Mouse (Mus musculus) midbrain, embryonic 12.5 days (tissue): ENCODE results near the gene Trmt2a. TPM values are rescaled to one million over a fixed set of nuclear protein-coding genes. Genes with fewer than 3 reads are reported as not detected.
A peak's percentile ranks its signal among the peaks of the same experiment; 100 is the strongest.

ENCODE experiments used
- ATAC-seq: fragments of 200-750 bp; cut with Nextera tagmentation; 2 replicates; pipeline ENCODE4 v1.8.0; 2017; ENCODE audit warnings: low read depth, moderate TSS enrichment, moderate library complexity; ENCODE audit not compliant: low FRiP score
- H3K27ac ChIP-seq: fragments of 300-500 bp; sonication (generic); replicated peaks from 2 replicates; pipeline ENCODE4 v1.5.1; 2016; ENCODE audit warnings: mild to moderate bottlenecking
- H3K27me3 ChIP-seq: fragments of 300-500 bp; sonication (generic); 2 replicates; pipeline ENCODE4 v1.6.1; 2016; ENCODE audit warnings: mild to moderate bottlenecking
- H3K36me3 ChIP-seq: fragments of 300-500 bp; sonication (generic); 2 replicates; pipeline ENCODE4 v1.6.1; 2016
- H3K4me1 ChIP-seq: fragments of 300-500 bp; sonication (generic); 2 replicates; pipeline ENCODE4 v1.6.1; 2016
- H3K4me2 ChIP-seq: fragments of 300-500 bp; sonication (generic); replicated peaks from 2 replicates; pipeline ENCODE4 v1.6.1; 2016; ENCODE audit warnings: mild to moderate bottlenecking, moderate library complexity
- H3K4me3 ChIP-seq: fragments of 300-500 bp; sonication (generic); 2 replicates; pipeline ENCODE4 v1.5.1; 2016; ENCODE audit warnings: mild to moderate bottlenecking
- H3K9ac ChIP-seq: fragments of 300-500 bp; sonication (generic); replicated peaks from 2 replicates; pipeline ENCODE4 v1.6.1; 2016; ENCODE audit warnings: mild to moderate bottlenecking, moderate library complexity
- H3K9me3 ChIP-seq: fragments of 300-500 bp; sonication (generic); 2 replicates; pipeline ENCODE4 v1.6.1; 2016; ENCODE audit warnings: mild to moderate bottlenecking
- WGBS: fragments of 180-500 bp; shearing (Covaris S2); methylation state at CpG from one replicate; pipeline ENCODE4 v1.1.7; 2016; 5-methylcytosine and 5-hydroxymethylcytosine counted together
- polyA plus RNA-seq: library from polyadenylated mRNA; unstranded; fragments of >200 nt; fragmentation: Nextera tagmentation; extraction: Ambion mirVana; gene quantifications from 2 replicates; pipeline ENCODE4 v1.2.1, GENCODE M21; 2016

The Trmt2a gene
- polyA plus RNA-seq, 1 experiment from 2014 or later, result 120 TPM

DNA sequence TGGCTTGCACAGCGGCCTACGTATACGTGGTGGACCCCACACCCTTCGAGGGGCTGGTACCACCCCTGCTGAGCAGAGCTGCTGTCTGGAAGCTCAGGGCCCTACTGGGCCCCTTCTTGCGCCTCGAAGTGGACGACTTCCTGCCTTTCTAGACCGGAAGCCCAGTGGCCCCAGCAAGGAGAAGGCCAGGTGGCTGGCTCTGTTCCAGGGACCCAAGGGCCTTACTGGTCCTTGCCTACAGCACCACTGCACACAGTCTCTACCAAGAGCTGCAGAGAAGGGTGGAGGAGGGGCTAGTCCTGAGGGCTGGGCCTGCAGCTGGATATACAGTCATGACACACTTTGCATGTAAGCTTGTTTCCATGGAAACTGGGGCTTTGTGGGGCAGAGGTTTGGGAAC, 28.5 kb upstream of the Trmt2a start:
- 67% methylated on average over 8 of the region's 8 CpGs for WGBS
- Histone ChIP-seq H3K27ac (peak overlapping the region; percentile 62), H3K4me3 (no peak overlapping the region), H3K4me1 (peaks cover 24% of the 10 kb centered on the region), H3K9me3 (no peaks in the 10 kb centered on the region), H3K27me3 (no peaks in the 10 kb centered on the region), H3K4me2 (no peak overlapping the region), H3K36me3 (peaks cover 29% of the 10 kb centered on the region), H3K9ac (no peak overlapping the region)
- 0 out of 2 replicates have a peak, but pooled peaks have one; percentile 45 for ATAC-seq

DNA sequence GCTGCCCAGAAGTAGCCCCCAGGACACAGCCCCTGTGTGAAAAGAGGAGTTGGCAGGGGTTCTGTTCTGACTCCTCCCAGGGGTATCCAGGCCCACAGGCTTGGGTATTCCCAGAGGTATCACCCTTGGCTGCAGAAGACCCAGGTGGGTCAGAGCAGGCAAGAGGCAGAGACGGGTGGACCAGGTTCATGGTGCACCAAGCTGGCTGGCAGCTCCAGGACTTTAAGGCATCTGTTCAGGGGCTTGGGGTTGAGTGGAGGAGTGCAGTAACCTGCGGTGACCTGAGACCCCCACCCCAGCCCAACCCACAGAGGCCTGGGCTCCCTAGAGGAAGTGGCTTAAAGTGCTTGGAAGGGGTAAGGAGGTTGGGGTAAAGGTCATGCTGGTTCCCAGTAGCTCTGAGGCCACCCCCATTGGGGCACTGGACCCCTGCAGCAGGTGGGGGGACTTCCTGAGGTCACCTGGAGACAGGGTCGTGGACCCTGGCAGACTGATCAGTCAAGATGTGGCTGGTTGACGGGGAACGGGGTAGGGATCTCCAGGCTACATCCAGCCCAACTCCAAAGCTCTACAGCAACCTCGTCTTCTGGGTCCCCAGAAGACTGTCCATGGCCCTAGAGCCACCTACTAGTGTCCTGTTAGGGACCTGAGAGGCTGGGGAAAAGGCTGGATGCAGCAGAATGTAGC, 27.5 kb upstream of the Trmt2a start:
- H3K4me3 ChIP-seq, result no peak overlapping the region
- 0 out of 2 replicates have a peak overlapping the region, but pooled peaks have one; percentile 3 for H3K27ac ChIP-seq
- WGBS, result 86% methylated on average over 6 of the region's 6 CpGs
- H3K36me3 ChIP-seq, result peaks cover 39% of the 10 kb centered on the region
- H3K9me3 ChIP-seq, result no peaks in the 10 kb centered on the region
- H3K4me1 ChIP-seq, result peaks cover 19% of the 10 kb centered on the region
- no peaks in the 10 kb centered on the region for H3K27me3 ChIP-seq
- no peak overlapping the region for H3K9ac ChIP-seq
- no peak overlapping the region for H3K4me2 ChIP-seq
- no peak for ATAC-seq

DNA sequence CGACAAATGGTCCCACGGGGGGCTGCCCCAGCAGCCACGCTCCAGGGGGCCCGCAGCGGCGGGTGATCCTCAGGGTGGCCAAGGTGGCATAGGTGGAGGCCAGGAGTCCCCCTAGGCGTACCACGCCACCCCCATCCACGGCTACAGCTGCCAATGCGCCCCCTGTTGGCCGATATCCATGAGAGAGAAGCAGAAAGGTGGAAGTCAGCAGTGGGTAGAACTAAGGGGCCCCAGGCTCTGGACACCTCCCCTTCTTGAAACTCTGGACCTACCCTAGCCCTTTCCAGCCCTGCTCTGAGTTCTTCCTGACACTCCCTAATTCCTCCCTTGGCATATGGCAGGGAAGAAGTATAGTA, 27.0 kb upstream of the Trmt2a start:
- Histone ChIP-seq H3K4me3 (no peak overlapping the region), H3K9ac (no peak overlapping the region), H3K36me3 (peaks cover 44% of the 10 kb centered on the region), H3K9me3 (no peaks in the 10 kb centered on the region), H3K27me3 (no peaks in the 10 kb centered on the region), H3K27ac (no peak overlapping the region), H3K4me2 (no peak overlapping the region), H3K4me1 (peaks cover 15% of the 10 kb centered on the region)
- no peak for ATAC-seq
- WGBS, result 77% methylated on average over 11 of the region's 11 CpGs

DNA sequence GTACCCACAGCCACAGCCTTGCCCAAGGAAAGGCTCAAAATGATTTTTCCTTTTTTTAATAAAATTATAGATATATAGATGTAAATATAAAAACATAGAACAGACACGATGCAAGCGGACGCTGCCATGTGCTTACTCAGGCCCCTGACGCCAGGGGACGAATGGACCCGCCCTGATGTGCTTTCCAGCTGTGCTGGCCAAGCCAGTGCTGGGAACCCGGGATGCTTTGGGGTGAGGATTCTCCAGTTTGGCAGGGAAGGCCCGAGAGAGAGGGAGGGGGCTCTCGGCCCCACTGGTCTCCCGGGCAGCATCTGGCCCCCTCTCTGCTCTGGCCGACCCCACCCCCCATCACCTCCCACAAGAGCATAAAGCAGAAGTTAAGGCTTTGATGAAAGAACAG, 26.3 kb upstream of the Trmt2a start:
- WGBS, result 83% methylated on average over 11 of the region's 11 CpGs
- H3K27ac ChIP-seq, result no peak overlapping the region

DNA sequence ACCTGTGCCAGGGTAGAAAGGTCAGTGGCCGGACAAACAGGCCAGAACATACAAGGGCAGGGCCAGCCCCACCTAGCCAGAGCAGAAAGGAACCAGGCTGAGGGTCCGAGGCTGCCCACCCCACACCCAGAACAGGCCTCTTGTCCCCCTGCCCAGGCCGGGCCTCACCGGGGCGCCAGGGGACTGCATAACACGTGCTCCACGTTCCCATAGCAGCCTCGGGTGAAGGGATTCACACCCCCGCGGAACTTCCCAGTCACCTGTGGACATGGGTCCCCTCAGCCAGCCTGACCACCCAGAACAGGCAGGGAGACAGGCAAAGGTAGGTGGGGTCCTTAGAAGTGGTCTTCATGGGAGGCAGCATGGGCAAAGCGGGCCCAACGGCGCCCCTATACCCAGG, 21.3 kb upstream of the Trmt2a start:
- WGBS, result 96% methylated on average over 13 of the region's 13 CpGs
- H3K9ac ChIP-seq, result no peak overlapping the region
- no peak overlapping the region for H3K4me3 ChIP-seq
- H3K9me3 ChIP-seq, result no peaks in the 10 kb centered on the region
- ATAC-seq, result no peak
- peaks cover 6% of the 10 kb centered on the region for H3K4me1 ChIP-seq
- H3K36me3 ChIP-seq, result peaks cover 64% of the 10 kb centered on the region
- no peaks in the 10 kb centered on the region for H3K27me3 ChIP-seq
- no peak overlapping the region for H3K4me2 ChIP-seq
- H3K27ac ChIP-seq, result no peak overlapping the region

More for the DNA sequence above, 26.3 kb upstream of the Trmt2a start:
- ATAC-seq, result no peak
- Histone ChIP-seq H3K9ac (no peak overlapping the region), H3K4me2 (no peak overlapping the region), H3K4me3 (no peak overlapping the region), H3K9me3 (no peaks in the 10 kb centered on the region), H3K36me3 (peaks cover 51% of the 10 kb centered on the region), H3K4me1 (peaks cover 15% of the 10 kb centered on the region), H3K27me3 (no peaks in the 10 kb centered on the region)

DNA sequence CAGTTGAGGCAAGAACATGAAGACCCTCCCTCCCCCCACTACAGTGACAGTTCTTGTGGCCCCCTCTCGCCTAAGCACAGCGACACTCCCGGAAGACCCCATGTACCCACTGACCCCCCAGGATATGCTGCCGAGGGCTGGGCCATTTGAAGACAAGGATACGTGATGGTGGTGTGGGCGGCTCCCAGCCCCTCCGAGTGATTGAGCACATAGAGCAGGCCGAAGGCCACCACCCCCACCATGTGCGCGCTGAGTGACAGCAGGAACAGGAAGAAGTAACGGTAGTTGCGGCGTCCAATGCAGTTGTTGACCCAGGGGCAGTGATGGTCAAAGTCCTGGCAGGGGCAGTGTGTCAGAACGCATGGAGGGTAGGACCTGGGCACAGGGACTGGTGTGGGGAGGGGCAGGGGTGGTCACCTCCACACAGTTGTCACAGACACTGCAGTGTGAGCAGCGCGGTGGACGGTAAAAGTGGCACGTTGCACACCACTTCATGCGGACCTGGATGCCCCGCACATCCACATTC, 20.5 kb upstream of the Trmt2a start:
- Histone ChIP-seq H3K36me3 (peaks cover 56% of the 10 kb centered on the region), H3K27me3 (no peaks in the 10 kb centered on the region), H3K4me2 (no peak overlapping the region), H3K9ac (no peak overlapping the region; the same call in 1 of the 2 replicates), H3K27ac (no peak overlapping the region), H3K4me3 (no peak overlapping the region), H3K4me1 (peaks cover 6% of the 10 kb centered on the region), H3K9me3 (no peaks in the 10 kb centered on the region)
- 94% methylated on average over 20 of the region's 20 CpGs for WGBS
- no peak for ATAC-seq

DNA sequence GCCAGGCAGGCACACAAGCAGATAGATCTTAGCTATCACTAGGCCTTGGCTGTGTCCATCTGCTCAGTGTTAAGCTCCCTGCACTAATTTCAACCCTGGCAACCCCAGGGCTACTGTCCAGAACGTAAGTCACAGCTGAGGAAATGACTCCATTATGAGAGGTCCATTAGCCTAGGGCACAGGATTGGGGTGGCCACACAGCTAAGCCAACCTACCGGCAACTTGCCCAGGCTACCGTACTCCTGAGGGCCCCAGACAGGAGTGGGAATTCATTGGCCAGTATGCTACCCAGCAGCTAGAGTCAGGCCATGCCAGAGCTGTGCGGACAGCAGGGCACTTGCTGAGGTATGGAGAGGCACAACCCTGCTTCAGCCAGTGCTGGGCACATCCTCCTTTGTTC, 19.6 kb upstream of the Trmt2a start:
- Histone ChIP-seq H3K4me3 (no peak overlapping the region), H3K27me3 (no peaks in the 10 kb centered on the region), H3K9me3 (no peaks in the 10 kb centered on the region), H3K9ac (no peak overlapping the region), H3K4me1 (peaks cover 14% of the 10 kb centered on the region), H3K27ac (no peak overlapping the region), H3K36me3 (peaks cover 48% of the 10 kb centered on the region), H3K4me2 (no peak overlapping the region)
- ATAC-seq, result no peak
- 98% methylated on average over 4 of the region's 4 CpGs for WGBS

DNA sequence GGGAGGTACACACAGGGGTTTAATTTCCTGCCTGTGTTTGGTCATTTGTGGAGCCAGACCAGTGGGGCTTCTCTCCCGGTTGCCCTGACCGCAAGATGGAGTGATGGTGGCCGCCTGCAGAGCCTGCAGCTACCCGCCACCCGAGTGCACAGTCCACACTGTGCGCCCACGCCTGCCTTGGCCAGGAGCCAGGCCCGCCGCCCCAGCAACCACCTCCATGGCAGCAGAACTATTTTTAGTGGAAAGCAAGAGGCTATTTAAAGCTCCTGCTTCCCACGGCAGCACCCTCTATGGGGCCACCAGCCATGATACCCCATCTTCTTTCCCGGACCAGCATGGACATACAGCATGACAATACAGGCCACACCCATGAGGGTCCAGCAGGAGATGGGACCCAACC, 18.9 kb upstream of the Trmt2a start:
- Histone ChIP-seq H3K36me3 (peaks cover 40% of the 10 kb centered on the region), H3K4me1 (peaks cover 21% of the 10 kb centered on the region), H3K9ac (no peak overlapping the region), H3K27ac (no peak overlapping the region), H3K4me2 (no peak overlapping the region), H3K9me3 (no peaks in the 10 kb centered on the region), H3K27me3 (no peaks in the 10 kb centered on the region), H3K4me3 (no peak overlapping the region)
- WGBS, result 81% methylated on average over 11 of the region's 11 CpGs
- ATAC-seq, result no peak

DNA sequence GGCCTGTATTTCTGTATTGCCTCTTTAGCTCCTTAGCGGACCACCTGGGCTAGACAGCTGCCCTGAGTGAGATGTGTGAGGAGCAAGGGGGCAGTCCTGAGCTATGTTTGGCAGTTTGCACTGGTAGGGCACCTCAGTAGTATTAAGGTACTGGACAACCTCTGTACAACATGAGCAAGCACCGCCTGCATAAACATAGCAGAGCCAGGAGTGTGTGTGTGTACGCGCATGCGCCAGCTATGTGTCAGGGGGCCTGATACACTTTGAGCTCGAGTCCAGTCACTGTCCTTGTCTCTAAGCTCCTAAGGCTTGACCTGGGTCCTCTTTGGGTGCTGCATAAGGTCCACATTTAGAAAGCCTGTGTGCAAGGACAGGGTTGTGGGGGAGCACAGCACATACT, 17.9 kb upstream of the Trmt2a start:
- no peaks in the 10 kb centered on the region for H3K27me3 ChIP-seq
- H3K36me3 ChIP-seq, result peaks cover 30% of the 10 kb centered on the region
- H3K4me3 ChIP-seq, result no peak overlapping the region
- no peak overlapping the region for H3K9ac ChIP-seq
- H3K27ac ChIP-seq, result no peak overlapping the region
- peaks cover 25% of the 10 kb centered on the region for H3K4me1 ChIP-seq
- H3K9me3 ChIP-seq, result no peaks in the 10 kb centered on the region
- 94% methylated on average over 6 of the region's 6 CpGs for WGBS
- H3K4me2 ChIP-seq, result no peak overlapping the region
- no peak for ATAC-seq

DNA sequence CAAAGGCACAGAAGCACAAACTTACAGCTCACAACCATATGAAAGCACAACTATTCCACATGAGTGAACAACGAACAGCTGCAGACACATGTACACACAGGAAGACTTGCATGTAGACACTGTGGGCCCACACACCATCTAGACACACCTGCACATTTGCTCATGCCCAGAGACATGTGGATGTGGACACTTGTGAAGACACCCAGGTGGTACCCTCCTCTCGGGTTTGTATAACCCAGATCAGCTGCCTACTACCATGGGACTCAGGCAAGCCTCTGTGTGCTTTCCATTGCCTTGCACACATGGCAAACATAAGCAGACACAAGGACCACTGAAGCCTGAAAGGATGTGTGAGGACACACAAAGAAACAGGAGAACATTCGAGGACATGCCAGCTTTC, 17.4 kb upstream of the Trmt2a start:
- no peak overlapping the region for H3K27ac ChIP-seq
- peaks cover 29% of the 10 kb centered on the region for H3K4me1 ChIP-seq
- peaks cover 26% of the 10 kb centered on the region for H3K36me3 ChIP-seq
- H3K4me2 ChIP-seq, result no peak overlapping the region
- no peak overlapping the region for H3K4me3 ChIP-seq
- H3K9me3 ChIP-seq, result no peaks in the 10 kb centered on the region
- no peak overlapping the region for H3K9ac ChIP-seq
- H3K27me3 ChIP-seq, result no peaks in the 10 kb centered on the region
- WGBS, result 90% methylated on average over 3 of the region's 3 CpGs
- ATAC-seq, result no peak

DNA sequence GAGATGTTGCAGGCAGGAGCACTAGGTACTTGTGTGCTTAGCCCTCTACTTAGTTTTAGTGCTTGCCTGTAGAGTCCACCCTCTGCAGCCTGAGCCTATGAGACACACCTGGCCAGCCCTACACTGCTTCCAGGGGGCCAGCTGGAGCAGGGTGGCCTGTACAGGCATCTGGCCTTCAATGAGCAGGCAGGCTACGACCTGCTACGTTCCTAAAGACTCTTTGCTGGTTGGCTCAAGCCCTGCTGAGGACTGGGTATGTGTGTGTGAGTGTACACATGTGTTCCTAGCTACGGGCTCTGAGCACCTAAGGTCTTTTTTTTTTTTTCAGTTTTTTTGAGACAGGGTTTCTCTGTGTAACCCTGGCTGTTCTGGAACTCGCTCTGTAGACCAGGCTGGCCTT, 17.0 kb upstream of the Trmt2a start:
- H3K36me3 ChIP-seq, result peaks cover 22% of the 10 kb centered on the region
- no peak overlapping the region for H3K9ac ChIP-seq
- no peak overlapping the region for H3K4me2 ChIP-seq
- H3K9me3 ChIP-seq, result no peaks in the 10 kb centered on the region
- H3K27ac ChIP-seq, result no peak overlapping the region
- WGBS, result 86% methylated on average over 4 of the region's 4 CpGs
- no peak for ATAC-seq
- peaks cover 33% of the 10 kb centered on the region for H3K4me1 ChIP-seq
- no peaks in the 10 kb centered on the region for H3K27me3 ChIP-seq
- H3K4me3 ChIP-seq, result no peak overlapping the region

DNA sequence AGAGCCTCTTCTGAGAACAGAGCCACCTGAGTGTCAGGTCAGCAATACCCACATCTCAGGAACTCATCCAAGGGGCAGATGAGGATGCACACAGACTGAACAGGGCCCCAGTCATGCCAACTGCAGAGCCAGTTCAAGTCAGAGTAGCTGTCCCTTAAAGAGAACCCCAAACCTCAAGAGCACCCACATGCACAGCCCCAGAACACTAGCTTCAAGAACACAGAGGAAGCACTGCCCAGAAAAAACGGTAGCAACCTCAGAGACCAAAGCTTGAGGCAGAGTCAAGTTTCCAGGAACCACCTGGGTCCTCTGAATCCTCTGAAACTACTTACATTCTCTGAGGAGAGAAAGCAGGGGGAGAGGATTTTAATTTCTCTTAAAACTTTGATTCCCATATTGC, 15.0 kb upstream of the Trmt2a start:
- Histone ChIP-seq H3K4me2 (peak overlapping the region; percentile 68), H3K9me3 (no peaks in the 10 kb centered on the region), H3K9ac (peak overlapping the region; percentile 89; the same call in 1 of the 2 replicates), H3K36me3 (peaks cover 10% of the 10 kb centered on the region; the same call in 1 of the 2 replicates), H3K4me3 (peak overlapping the region; percentile 79; the same call in 1 of the 2 replicates), H3K27me3 (no peaks in the 10 kb centered on the region), H3K4me1 (peaks cover 35% of the 10 kb centered on the region), H3K27ac (no peak overlapping the region)
- ATAC-seq, result no peak
- 73% methylated on average over 1 of the region's 1 CpGs for WGBS
